18 mouse cellular contexts compared by ENCODE assay signal in the genomic region with DNA sequence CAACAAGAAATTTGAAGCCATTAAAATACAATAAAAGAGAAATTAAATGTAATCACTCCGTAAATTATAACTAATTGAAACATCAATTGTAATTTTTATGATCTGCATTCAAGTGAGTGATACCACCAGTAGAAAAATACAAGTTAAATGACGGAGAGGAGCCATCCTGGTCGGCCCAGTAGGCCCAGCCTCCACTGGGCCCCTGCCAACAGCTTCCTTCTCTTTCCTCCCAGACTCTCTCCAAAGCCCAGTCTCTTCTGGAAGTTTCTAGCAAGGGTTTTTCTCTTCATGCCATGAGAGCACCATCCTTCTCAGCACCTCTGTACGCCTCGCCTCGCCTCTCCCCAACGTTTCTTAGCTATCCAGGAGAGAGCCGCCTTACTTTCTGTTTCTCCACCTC.
"Had no signal": no experiment of that assay in that cellular context is flagged by ENCODE, and none has a peak within 500 bp of the region (broad histone marks: within the 10 kb centered on the region; RNA-seq: fewer than 3 reads in every experiment).

No protein-coding gene starts in this region.

- DNase-seq: kidney, adult 18-20 months; left cerebral cortex, postnatal 4 days; liver, embryonic 13.5 days; lung, adult 2 months; right cerebral cortex, adult 18-20 months; right cerebral cortex, postnatal 14 days; spleen, adult 18-20 months; thymus, postnatal 25 days had no signal

- H3K4me3 ChIP-seq: limb, embryonic 13.5 days; liver, embryonic 13.5 days; megakaryocyte, embryonic 14.5 days; midbrain, embryonic 10.5 days; midbrain, embryonic 15.5 days; neural tube, embryonic 12.5 days; neural tube, embryonic 15.5 days; stomach, embryonic 15.5 days had no signal

- H3K9ac ChIP-seq: limb, embryonic 13.5 days; liver, embryonic 13.5 days; midbrain, embryonic 15.5 days; neural tube, embryonic 12.5 days; neural tube, embryonic 15.5 days; stomach, embryonic 15.5 days had no signal

- H3K9me3 ChIP-seq: limb, embryonic 13.5 days; midbrain, embryonic 15.5 days; neural tube, embryonic 15.5 days; stomach, embryonic 15.5 days had no signal

- ATAC-seq: inflammation-experienced regulatory T-cells, adult 6 months; intestine, embryonic 16.5 days; lung, postnatal 0 days; midbrain, embryonic 15.5 days had no signal

- H3K36me3 ChIP-seq: limb, embryonic 13.5 days; liver, embryonic 13.5 days; midbrain, embryonic 10.5 days; midbrain, embryonic 15.5 days; neural tube, embryonic 12.5 days; neural tube, embryonic 15.5 days; stomach, embryonic 15.5 days had no signal

- H3K27ac ChIP-seq: limb, embryonic 13.5 days; liver, embryonic 13.5 days; midbrain, embryonic 15.5 days; neural tube, embryonic 12.5 days; neural tube, embryonic 15.5 days; stomach, embryonic 15.5 days had no signal

- H3K4me2 ChIP-seq: limb, embryonic 13.5 days; liver, embryonic 13.5 days; midbrain, embryonic 15.5 days; neural tube, embryonic 12.5 days; neural tube, embryonic 15.5 days; stomach, embryonic 15.5 days had no signal
